Mouse (Mus musculus): ENCODE measurements around the gene Ninj2. TPM values are rescaled to one million over a fixed set of nuclear protein-coding genes. Genes with fewer than 3 reads are reported as not detected.

Gene Ninj2
- polyA plus RNA-seq, 2 experiments, result 1.7 to 1.9 TPM

DNA sequence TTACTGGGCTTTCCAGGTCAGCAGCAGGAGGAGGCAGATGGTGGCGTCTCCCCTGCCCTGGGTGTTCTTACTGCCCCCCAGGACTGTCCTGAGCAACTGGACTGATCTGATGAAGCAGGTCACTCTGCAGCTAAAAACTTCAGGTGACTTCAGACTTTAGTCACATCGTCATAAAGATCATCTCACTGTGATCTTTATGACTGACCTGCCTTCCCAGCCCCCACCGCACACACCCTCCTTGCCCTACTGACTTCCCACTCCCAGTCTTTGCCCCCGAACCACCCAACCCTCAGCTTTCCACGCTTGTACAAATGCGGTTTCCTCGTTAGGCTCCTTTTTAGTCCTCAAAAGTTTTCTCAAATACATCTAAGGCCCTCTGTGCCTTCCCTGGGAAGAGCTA, 133.9 kb downstream of the Ninj2 start:
- H3K27ac ChIP-seq (replicated peaks; ENCODE audit: low read depth, low read length), result no peak overlapping the region
- TF ChIP-seq POLR2A (IDR thresholded peaks at IDR 0.05; ENCODE audit: borderline replicate concordance, extremely low read depth, insufficient read depth, insufficient read length), result no peak
- DNase-seq (ENCODE audit: low spot score), result no peak
- ATAC-seq (ENCODE audit: low FRiP score, low read depth), result no peak
- no peak overlapping the region for H3K4me3 ChIP-seq (replicated peaks; ENCODE audit: low read length)
- H3K9ac ChIP-seq (ENCODE audit: low read depth, low read length, severe bottlenecking), result no peak overlapping the region
- no peaks in the 10 kb centered on the region for H3K9me3 ChIP-seq (ENCODE audit: control insufficient read depth, low read length)
- H3K27me3 ChIP-seq (ENCODE audit: control insufficient read depth, insufficient read depth, low read length), result no peaks in the 10 kb centered on the region
- 0 out of 2 replicates have a peak, but pooled peaks cover 2% of the 10 kb centered on the region for H3K4me1 ChIP-seq (ENCODE audit: control insufficient read depth, insufficient read depth, low read length)
- 86% methylated on average over 7 of the region's 7 CpGs for WGBS
- no peak overlapping the region for H3K4me2 ChIP-seq (replicated peaks; ENCODE audit: low read depth, low read length, severe bottlenecking)
- no peaks in the 10 kb centered on the region for H3K36me3 ChIP-seq (ENCODE audit: control insufficient read depth, insufficient read depth, low read length)

DNA sequence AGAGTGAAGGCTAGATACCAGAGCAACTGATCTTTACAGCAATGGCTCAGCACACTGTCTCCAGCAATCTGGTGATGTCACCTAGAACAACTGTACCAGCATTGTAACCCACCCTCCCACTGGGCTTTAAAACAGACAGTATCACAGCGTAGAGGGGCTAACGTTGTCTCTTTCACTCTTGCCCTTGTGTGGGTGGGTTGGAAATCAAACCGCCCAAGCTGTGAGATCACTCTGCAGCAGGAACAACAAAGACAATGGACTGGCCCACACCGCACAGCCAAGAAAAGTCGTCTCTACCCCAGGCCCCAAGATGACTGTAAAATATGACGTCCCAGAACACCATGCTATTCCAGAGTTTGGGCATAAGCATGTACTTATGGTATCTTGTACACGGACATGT, 136.7 kb downstream of the Ninj2 start:
- no peak for TF ChIP-seq POLR2A (IDR thresholded peaks at IDR 0.05; ENCODE audit: borderline replicate concordance, extremely low read depth, insufficient read depth, insufficient read length)

DNA sequence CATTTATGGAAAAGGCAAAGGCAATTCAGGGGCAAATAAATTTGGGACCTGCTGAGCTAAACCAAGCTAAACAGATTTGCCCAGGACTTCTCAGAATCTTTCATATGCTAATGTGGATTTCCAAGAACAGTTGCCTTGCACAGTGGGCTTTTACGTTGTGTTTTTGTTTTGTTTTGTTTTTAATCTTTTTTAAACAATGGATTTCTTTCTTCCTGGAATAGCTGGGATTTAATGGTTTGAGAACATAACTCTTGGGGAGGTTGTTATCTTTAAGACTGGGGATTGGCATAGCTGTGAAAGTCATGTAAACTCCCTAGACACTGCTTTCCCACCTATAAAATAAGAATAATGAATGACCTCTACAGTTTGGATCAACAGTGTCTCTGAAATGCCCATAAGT, 137.3 kb downstream of the Ninj2 start:
- WGBS, result 47% methylated on average over 1 of the region's 1 CpGs
- H3K27me3 ChIP-seq (ENCODE audit: control insufficient read depth, insufficient read depth, low read length), result no peaks in the 10 kb centered on the region
- H3K9ac ChIP-seq (ENCODE audit: low read depth, low read length, severe bottlenecking), result no peak overlapping the region
- no peak overlapping the region for H3K4me2 ChIP-seq (replicated peaks; ENCODE audit: low read depth, low read length, severe bottlenecking)
- DNase-seq (ENCODE audit: low spot score), result no peak
- no peaks in the 10 kb centered on the region for H3K4me1 ChIP-seq (ENCODE audit: control insufficient read depth, insufficient read depth, low read length)
- H3K36me3 ChIP-seq (ENCODE audit: control insufficient read depth, insufficient read depth, low read length), result no peaks in the 10 kb centered on the region
- H3K9me3 ChIP-seq (ENCODE audit: control insufficient read depth, low read length), result no peaks in the 10 kb centered on the region
- TF ChIP-seq POLR2A (IDR thresholded peaks at IDR 0.05; ENCODE audit: borderline replicate concordance, extremely low read depth, insufficient read depth, insufficient read length), result no peak
- no peak for ATAC-seq (ENCODE audit: low FRiP score, low read depth)
- no peak overlapping the region for H3K27ac ChIP-seq (replicated peaks; ENCODE audit: low read depth, low read length)
- no peak overlapping the region for H3K4me3 ChIP-seq (replicated peaks; ENCODE audit: low read length)

More for the DNA sequence above, 136.7 kb downstream of the Ninj2 start:
- Histone ChIP-seq H3K9me3 (ENCODE audit: control insufficient read depth, low read length) (no peaks in the 10 kb centered on the region), H3K36me3 (ENCODE audit: control insufficient read depth, insufficient read depth, low read length) (no peaks in the 10 kb centered on the region), H3K4me1 (ENCODE audit: control insufficient read depth, insufficient read depth, low read length) (0 out of 2 replicates have a peak, but pooled peaks cover 2% of the 10 kb centered on the region), H3K9ac (ENCODE audit: low read depth, low read length, severe bottlenecking) (no peak overlapping the region), H3K27me3 (ENCODE audit: control insufficient read depth, insufficient read depth, low read length) (no peaks in the 10 kb centered on the region), H3K4me2 (replicated peaks; ENCODE audit: low read depth, low read length, severe bottlenecking) (no peak overlapping the region), H3K4me3 (replicated peaks; ENCODE audit: low read length) (no peak overlapping the region), H3K27ac (replicated peaks; ENCODE audit: low read depth, low read length) (no peak overlapping the region)
- ATAC-seq (ENCODE audit: low FRiP score, low read depth) (no peak), DNase-seq (ENCODE audit: low spot score) (no peak)
- 74% methylated on average over 7 of the region's 7 CpGs for WGBS

DNA sequence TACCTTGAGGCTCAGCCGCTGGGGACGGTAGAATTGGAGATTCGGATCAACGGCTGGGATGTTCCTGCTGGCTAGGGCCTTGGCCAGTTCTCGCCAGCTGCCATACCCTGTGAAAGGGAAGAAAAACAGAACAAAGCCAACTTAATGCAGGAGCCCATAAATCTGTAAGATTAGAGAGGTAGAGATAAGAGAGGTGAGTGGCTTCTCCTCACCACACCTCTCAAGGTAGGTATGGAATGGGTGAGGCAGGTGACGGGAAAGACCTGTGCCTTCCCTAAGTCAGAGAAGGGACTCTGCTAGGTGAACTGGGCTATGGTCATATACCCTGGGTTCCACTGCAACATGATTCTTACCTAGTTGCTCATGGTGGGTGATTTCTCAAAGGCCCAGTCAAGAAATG, 139.7 kb downstream of the Ninj2 start:
- no peak overlapping the region for H3K27ac ChIP-seq (replicated peaks; ENCODE audit: low read depth, low read length)
- H3K4me2 ChIP-seq (replicated peaks; ENCODE audit: low read depth, low read length, severe bottlenecking), result no peak overlapping the region
- H3K4me1 ChIP-seq (ENCODE audit: control insufficient read depth, insufficient read depth, low read length), result no peaks in the 10 kb centered on the region
- no peak for TF ChIP-seq POLR2A (IDR thresholded peaks at IDR 0.05; ENCODE audit: borderline replicate concordance, extremely low read depth, insufficient read depth, insufficient read length)
- no peak overlapping the region for H3K9ac ChIP-seq (ENCODE audit: low read depth, low read length, severe bottlenecking)
- WGBS, result 90% methylated on average over 6 of the region's 6 CpGs
- H3K36me3 ChIP-seq (ENCODE audit: control insufficient read depth, insufficient read depth, low read length), result no peaks in the 10 kb centered on the region
- DNase-seq (ENCODE audit: low spot score), result no peak
- no peak for ATAC-seq (ENCODE audit: low FRiP score, low read depth)
- no peak overlapping the region for H3K4me3 ChIP-seq (replicated peaks; ENCODE audit: low read length)
- H3K27me3 ChIP-seq (ENCODE audit: control insufficient read depth, insufficient read depth, low read length), result no peaks in the 10 kb centered on the region
- H3K9me3 ChIP-seq (ENCODE audit: control insufficient read depth, low read length), result no peaks in the 10 kb centered on the region

DNA sequence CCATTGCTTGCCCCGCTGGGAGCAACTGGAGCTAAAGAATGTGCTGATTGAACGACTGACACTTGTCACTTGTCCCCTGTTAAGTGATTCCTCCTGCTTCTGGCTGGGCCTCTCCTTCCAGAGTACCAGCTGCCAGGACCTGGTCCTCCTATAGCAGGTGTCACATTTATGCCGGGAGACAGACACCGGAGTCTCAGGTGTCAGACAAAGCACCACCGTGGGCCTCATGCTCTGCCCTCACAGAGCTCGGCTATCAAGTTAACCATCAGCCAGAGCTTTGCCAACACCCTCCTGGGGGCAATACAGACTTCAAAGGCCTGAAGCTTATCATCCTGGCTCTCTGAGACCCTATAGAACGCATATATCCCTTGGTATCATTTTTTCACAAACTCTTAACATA, 142.7 kb downstream of the Ninj2 start:
- ATAC-seq (ENCODE audit: low FRiP score, low read depth), result no peak
- no peak for TF ChIP-seq POLR2A (IDR thresholded peaks at IDR 0.05; ENCODE audit: borderline replicate concordance, extremely low read depth, insufficient read depth, insufficient read length)
- H3K9ac ChIP-seq (ENCODE audit: low read depth, low read length, severe bottlenecking), result no peak overlapping the region
- WGBS, result 36% methylated on average over 7 of the region's 7 CpGs
- no peaks in the 10 kb centered on the region for H3K4me1 ChIP-seq (ENCODE audit: control insufficient read depth, insufficient read depth, low read length)
- no peak overlapping the region for H3K4me2 ChIP-seq (replicated peaks; ENCODE audit: low read depth, low read length, severe bottlenecking)
- no peak overlapping the region for H3K4me3 ChIP-seq (replicated peaks; ENCODE audit: low read length)
- DNase-seq (ENCODE audit: low spot score), result no peak
- no peaks in the 10 kb centered on the region for H3K9me3 ChIP-seq (ENCODE audit: control insufficient read depth, low read length)
- no peak overlapping the region for H3K27ac ChIP-seq (replicated peaks; ENCODE audit: low read depth, low read length)
- no peaks in the 10 kb centered on the region for H3K36me3 ChIP-seq (ENCODE audit: control insufficient read depth, insufficient read depth, low read length)
- H3K27me3 ChIP-seq (ENCODE audit: control insufficient read depth, insufficient read depth, low read length), result no peaks in the 10 kb centered on the region

DNA sequence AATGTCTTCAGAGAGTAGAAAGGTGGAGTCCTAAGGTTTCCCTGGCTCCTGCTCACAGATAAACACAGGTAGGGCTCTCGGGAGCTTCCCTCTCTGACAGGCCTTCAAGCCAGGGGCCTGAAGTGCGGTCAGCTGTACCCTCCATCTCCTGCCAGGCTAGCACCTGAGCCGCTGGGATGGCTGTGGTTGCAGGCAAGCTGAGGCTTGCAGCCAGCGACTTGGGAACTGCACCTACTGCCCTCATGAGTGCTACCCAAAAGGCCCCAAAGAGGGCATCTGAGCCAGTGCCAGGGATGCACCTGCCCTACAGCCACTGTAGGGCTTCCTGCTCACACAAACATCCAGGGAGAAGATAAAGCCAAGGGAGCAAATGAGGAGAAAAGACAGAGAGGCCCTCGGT, 147.3 kb downstream of the Ninj2 start:
- ATAC-seq (ENCODE audit: low FRiP score, low read depth), result no peak
- no peak for TF ChIP-seq POLR2A (IDR thresholded peaks at IDR 0.05; ENCODE audit: borderline replicate concordance, extremely low read depth, insufficient read depth, insufficient read length)
- H3K9ac ChIP-seq (ENCODE audit: low read depth, low read length, severe bottlenecking), result no peak overlapping the region
- H3K36me3 ChIP-seq (ENCODE audit: control insufficient read depth, insufficient read depth, low read length), result no peaks in the 10 kb centered on the region
- H3K4me2 ChIP-seq (replicated peaks; ENCODE audit: low read depth, low read length, severe bottlenecking), result no peak overlapping the region
- no peak for DNase-seq (ENCODE audit: low spot score)
- no peak overlapping the region for H3K4me3 ChIP-seq (replicated peaks; ENCODE audit: low read length)
- H3K9me3 ChIP-seq (ENCODE audit: control insufficient read depth, low read length), result no peaks in the 10 kb centered on the region
- no peak overlapping the region for H3K27ac ChIP-seq (replicated peaks; ENCODE audit: low read depth, low read length)
- 70% methylated on average over 5 of the region's 5 CpGs for WGBS
- no peaks in the 10 kb centered on the region for H3K4me1 ChIP-seq (ENCODE audit: control insufficient read depth, insufficient read depth, low read length)
- H3K27me3 ChIP-seq (ENCODE audit: control insufficient read depth, insufficient read depth, low read length), result no peaks in the 10 kb centered on the region

All from limb, embryonic 14.5 days (tissue).